Mouse (Mus musculus) lung, postnatal 4 days (tissue): Measurements from ENCODE around the gene Mfng.

ENCODE experiments used
- DNase-seq, 2 experiments: peaks; one replicate each; pipeline ENCODE4 v3.0.0; 2021

The Mfng gene

GRCm38 (mm10) chr15:78773290-78773729, at the start of gene Mfng:
Mfng (minus strand) TSS chr15:78773475.
- DNase-seq, result peak; percentile 88 to 93

- no peak for DNase-seq
Observed at GRCm38 (mm10) chr15:78816074-78816391, 42.8 kb upstream of the Mfng start.

GRCm38 (mm10) chr15:78815314-78816073, 42.2 kb upstream of the Mfng start:
- DNase-seq, result peak; percentile 75 to 82

- no peak for DNase-seq
Observed at GRCm38 (mm10) chr15:78813603-78814002, 40.3 kb upstream of the Mfng start.

- no peak for DNase-seq
Observed at GRCm38 (mm10) chr15:78810146-78810545, 36.9 kb upstream of the Mfng start.

GRCm38 (mm10) chr15:78809739-78810138, 36.5 kb upstream of the Mfng start:
- peak in 1 of 2 experiments; percentile 34 for DNase-seq

GRCm38 (mm10) chr15:78808980-78809379, 35.7 kb upstream of the Mfng start:
- DNase-seq, result no peak

- DNase-seq, result no peak
Observed at GRCm38 (mm10) chr15:78807141-78807540, 33.9 kb upstream of the Mfng start.

GRCm38 (mm10) chr15:78806614-78807013, 33.3 kb upstream of the Mfng start:
- DNase-seq, result no peak

GRCm38 (mm10) chr15:78805351-78805750, 32.1 kb upstream of the Mfng start:
- peak in 1 of 2 experiments; percentile 17 for DNase-seq

GRCm38 (mm10) chr15:78804326-78804725, 31.1 kb upstream of the Mfng start:
- DNase-seq, result peak in 1 of 2 experiments; percentile 62

- DNase-seq, result peak; percentile 70 to 81
Observed at GRCm38 (mm10) chr15:78803499-78803900, 30.2 kb upstream of the Mfng start.

- peak; percentile 77 to 84 for DNase-seq
Observed at GRCm38 (mm10) chr15:78802776-78803391, 29.6 kb upstream of the Mfng start, which contains the start of gene Card10. Card10 (minus strand) TSS chr15:78803042.

- peak; percentile 56 to 63 for DNase-seq
Observed at GRCm38 (mm10) chr15:78801971-78802741, 28.9 kb upstream of the Mfng start.

- DNase-seq, result no peak
Observed at GRCm38 (mm10) chr15:78801571-78801970, 28.3 kb upstream of the Mfng start.

- peak in 1 of 2 experiments; percentile 30 for DNase-seq
Observed at GRCm38 (mm10) chr15:78799029-78799428, 25.8 kb upstream of the Mfng start.

- no peak for DNase-seq
Observed at GRCm38 (mm10) chr15:78797060-78797329, 23.7 kb upstream of the Mfng start.

- DNase-seq, result no peak
Observed at GRCm38 (mm10) chr15:78796196-78797059, 23.2 kb upstream of the Mfng start.

- no peak for DNase-seq
Observed at GRCm38 (mm10) chr15:78790990-78791389, 17.7 kb upstream of the Mfng start.

GRCm38 (mm10) chr15:78790451-78790850, 17.2 kb upstream of the Mfng start:
- DNase-seq, result peak; percentile 54 to 76

GRCm38 (mm10) chr15:78789721-78790323, 16.5 kb upstream of the Mfng start:
- DNase-seq, result no peak

- DNase-seq, result peak; percentile 49 to 70
Observed at GRCm38 (mm10) chr15:78788042-78788441, 14.8 kb upstream of the Mfng start.
